Mouse (Mus musculus): ENCODE measurements at regions not wholly inside any gene's neighbourhood (a gene's known extent, or its start where the extent isn't known, plus 50 kb on each side); places are given as distances from the start of the nearest gene placed in this dataset.
"Not testable (repeated sequence)": the region's sequence is repeated elsewhere in the genome, so short reads cannot be mapped to it uniquely, and the experiment has no call there.

DNA sequence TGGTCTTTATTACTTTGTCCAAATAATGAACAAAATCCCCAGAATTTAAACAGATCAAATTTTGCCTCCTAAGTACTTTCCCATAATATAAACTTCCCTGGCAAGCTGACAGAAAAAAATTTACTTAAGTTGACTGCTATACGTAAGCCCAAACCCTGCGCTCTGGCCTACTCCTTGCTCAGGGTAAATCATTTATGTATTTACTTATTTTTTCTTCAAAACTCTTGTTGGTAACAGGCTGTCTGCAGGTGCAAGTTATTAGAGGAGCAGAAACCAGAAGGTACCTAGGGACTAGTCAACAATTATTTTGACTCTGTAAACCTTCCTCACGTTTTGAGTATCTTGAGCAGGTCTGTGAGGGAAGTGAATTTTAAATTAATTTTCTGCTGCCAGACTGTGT, 2615.7 kb downstream of the Poteg start:
- no peak for DNase-seq (ENCODE audit: low read depth, low spot score)

- DNase-seq (ENCODE audit: low read depth, low spot score), result no peak
These were observed 2630.3 kb downstream of the Poteg start for GRCm38 (mm10) chr8:30077726-30078125.

- no peak for DNase-seq (ENCODE audit: low read depth, low spot score)
These were observed 2680.3 kb downstream of the Poteg start for GRCm38 (mm10) chr8:30127766-30128165.

DNA sequence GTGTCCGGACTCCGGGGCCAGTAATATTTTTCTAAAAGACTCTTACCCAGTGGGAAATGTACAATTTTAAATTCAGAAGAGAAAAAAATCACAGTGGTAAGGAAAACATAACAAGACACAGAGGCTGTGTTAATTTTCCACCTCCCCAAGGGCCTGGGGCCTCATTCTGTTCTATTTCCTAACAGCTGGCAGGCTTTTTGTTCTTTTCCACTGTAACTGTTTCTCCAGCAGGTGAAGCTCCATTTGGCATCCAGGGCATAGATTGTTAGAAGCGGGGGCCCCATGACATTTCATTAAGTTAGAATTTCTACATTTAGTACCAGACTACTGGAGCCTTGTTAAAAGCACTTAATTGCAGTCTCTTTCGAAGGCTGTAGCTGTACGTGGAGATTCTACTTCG, 2687.5 kb downstream of the Poteg start:
- DNase-seq (ENCODE audit: low read depth, low spot score), result no peak

GRCm38 (mm10) chr8:30151181-30151844, 2703.8 kb downstream of the Poteg start:
- no peak for DNase-seq (ENCODE audit: low read depth, low spot score)

- no peak for DNase-seq (ENCODE audit: low read depth, low spot score)
These were observed 2705.5 kb downstream of the Poteg start for GRCm38 (mm10) chr8:30152921-30153320.

- DNase-seq (ENCODE audit: low read depth, low spot score), result no peak
These were observed 2724.4 kb downstream of the Poteg start for GRCm38 (mm10) chr8:30171881-30172280.

DNA sequence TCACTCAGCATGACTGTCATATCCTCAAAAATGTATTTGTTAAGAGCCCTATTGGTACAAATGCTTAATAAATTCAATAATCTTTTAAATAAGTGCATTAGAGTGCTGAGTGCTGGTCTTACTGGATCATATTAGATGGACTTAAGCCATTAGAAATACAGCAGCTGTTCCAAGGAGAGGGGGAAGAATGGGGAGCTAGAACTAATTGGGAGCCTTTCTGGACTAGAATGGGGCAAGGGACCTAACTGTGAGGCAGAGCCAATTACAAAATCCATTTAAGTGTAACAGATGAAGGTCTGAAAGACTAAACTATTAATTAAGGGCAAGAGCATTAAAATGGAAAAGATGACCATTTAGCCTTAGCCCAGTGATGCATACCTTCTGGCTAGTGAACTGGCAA, 2755.3 kb downstream of the Poteg start:
- not testable (repeated sequence) for DNase-seq (ENCODE audit: low read depth, low spot score)

- no peak for DNase-seq (ENCODE audit: low read depth, low spot score)
These were observed 2779.9 kb downstream of the Poteg start for GRCm38 (mm10) chr8:30227354-30227753.

GRCm38 (mm10) chr8:30233266-30233665, 2785.8 kb downstream of the Poteg start:
- no peak for DNase-seq (ENCODE audit: low read depth, low spot score)

- no peak for DNase-seq (ENCODE audit: low read depth, low spot score)
These were observed 2804.3 kb downstream of the Poteg start for GRCm38 (mm10) chr8:30251797-30252196.

- DNase-seq (ENCODE audit: low read depth, low spot score), result no peak
These were observed 2822.8 kb downstream of the Poteg start for GRCm38 (mm10) chr8:30269949-30270910.

DNA sequence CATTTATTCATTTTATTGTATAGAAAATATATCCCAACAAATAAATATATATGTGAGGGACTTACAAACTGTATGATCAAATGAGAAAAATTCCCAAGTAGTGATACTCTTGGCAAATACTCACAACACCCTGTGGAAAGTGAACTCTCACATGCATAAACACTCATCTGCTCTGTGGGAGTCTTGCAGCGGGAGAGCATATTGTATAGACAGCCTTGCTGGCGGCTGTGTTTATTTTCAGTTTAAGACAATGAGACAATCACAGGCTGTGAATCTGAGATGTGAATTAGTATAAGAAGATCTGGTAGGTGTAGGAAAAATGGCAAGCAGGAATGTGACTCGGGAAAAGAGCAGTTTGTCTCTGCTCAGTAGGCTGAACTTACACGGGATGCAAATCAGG, 2841.7 kb downstream of the Poteg start:
- no peak for DNase-seq (ENCODE audit: low read depth, low spot score)

DNA sequence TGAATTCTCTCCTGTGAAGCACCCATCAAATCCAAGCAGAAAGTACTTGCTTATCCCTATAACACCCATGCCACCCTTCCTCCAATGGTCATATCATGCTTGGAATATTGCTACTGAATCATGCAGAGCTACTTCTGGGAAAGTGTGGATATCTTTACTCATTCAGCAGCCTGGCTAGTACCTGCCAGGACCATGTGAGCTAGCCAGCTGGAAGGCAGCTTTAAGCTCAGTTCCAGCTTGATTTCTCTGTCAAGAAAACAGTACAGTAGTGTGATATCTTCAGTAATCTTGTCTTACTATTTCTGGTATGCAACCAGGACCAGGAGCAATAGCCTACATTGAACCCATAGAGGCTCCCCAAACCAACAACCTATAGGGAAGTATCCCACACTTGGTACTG, 2883.7 kb downstream of the Poteg start:
- no peak for DNase-seq (ENCODE audit: low read depth, low spot score)

GRCm38 (mm10) chr8:30333352-30333751, 2885.9 kb downstream of the Poteg start:
- no peak for DNase-seq (ENCODE audit: low read depth, low spot score)

GRCm38 (mm10) chr8:30359464-30359863, 2912.0 kb downstream of the Poteg start:
- DNase-seq (ENCODE audit: low read depth, low spot score), result no peak

DNA sequence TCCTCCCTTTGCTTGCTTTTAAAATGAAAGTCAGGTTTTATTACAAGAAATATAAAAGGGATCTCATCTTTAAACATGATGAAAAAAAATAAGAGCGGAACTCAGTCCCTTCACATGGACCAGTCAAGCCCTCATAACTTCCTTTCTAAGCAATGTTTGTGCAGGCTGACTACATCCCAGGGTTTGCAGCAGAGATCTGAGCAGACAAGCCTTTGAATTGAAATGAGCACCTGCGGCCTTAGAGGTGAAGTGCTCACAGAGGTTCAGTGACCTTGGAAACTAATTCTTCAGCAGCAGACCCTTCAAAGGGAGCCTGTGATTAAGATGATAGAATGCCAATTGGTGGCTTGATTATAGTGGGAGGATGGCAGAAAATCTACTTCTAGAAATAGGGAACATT, 2918.3 kb downstream of the Poteg start:
- DNase-seq (ENCODE audit: low read depth, low spot score), result no peak

- DNase-seq (ENCODE audit: low read depth, low spot score), result no peak
These were observed 2944.5 kb downstream of the Poteg start for GRCm38 (mm10) chr8:30391936-30392335.

DNA sequence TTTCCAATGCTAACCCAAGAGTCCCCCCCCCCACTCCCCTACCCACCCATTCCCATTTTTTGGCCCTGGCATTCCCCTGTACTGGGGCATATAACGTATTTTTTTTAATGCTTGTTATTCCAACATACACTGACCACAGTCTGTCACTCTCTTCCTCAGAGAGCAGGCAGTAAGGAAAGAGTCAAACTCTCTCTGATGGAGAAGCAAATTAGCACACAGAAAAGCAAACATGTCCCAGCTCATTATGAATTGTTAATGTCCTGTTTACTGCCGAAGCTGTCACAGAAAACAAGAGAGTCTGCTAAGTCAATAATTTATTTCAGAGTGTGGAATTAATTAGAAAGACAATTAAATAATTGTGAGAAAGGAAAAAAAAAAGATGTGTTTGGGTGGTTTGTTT, 2989.1 kb upstream of the 5930422O12Rik start:
- DNase-seq (ENCODE audit: low read depth, low spot score), result no peak

GRCm38 (mm10) chr8:30441821-30442220, 2986.7 kb upstream of the 5930422O12Rik start:
- DNase-seq (ENCODE audit: low read depth, low spot score), result no peak

DNA sequence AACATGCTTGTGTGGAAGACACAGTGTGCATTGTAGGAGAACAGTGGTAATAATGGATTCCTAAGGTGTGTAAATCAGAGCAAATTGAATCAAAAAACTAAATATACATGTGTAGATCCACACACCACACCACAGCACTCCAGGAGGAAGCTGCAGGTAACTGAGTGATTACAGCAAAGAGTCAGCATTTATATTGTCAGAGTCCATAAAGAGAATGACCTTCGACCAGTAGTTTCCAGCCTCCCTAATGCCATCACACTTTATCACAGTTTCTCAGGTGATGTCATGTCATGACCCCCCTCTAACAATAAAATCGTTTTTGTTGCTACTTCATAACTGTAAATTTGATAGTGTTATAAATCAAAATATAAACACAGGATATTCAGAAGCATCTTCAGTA, 2984.6 kb upstream of the 5930422O12Rik start:
- DNase-seq (ENCODE audit: low read depth, low spot score), result no peak

GRCm38 (mm10) chr8:30444274-30444673, 2984.2 kb upstream of the 5930422O12Rik start:
- DNase-seq (ENCODE audit: low read depth, low spot score), result no peak

GRCm38 (mm10) chr8:30458136-30458535, 2970.4 kb upstream of the 5930422O12Rik start:
- DNase-seq (ENCODE audit: low read depth, low spot score), result no peak
